Mouse (Mus musculus) gastrocnemius, adult 18-20 months (tissue): ENCODE results near the gene Gpha2. TPM values are rescaled to one million over a fixed set of nuclear protein-coding genes. Genes with fewer than 3 reads are reported as not detected.

Experiments
- DNase-seq: peaks from one replicate; pipeline ENCODE4 v3.0.0; 2021; ENCODE audit warnings: low spot score
- long read RNA-seq, 2 experiments: library from polyadenylated mRNA; stranded (forward); transcript quantifications; one replicate each; pipeline ENCODE4 v2.0.0; 2021
- total RNA-seq, 2 experiments: library from RNA; stranded (reverse); gene quantifications; 2 replicates each; pipeline ENCODE4 v1.2.3; 2021

The Gpha2 gene
- total RNA-seq, result not detected
- long read RNA-seq, experiment 1, result 0 reads
- long read RNA-seq, experiment 2, result 0 reads

GRCm38 (mm10) chr19:6226135-6226534 lies at the start of gene Gpha2:
Gpha2 (plus strand) TSS chr19:6226380.
- DNase-seq, result no peak

- DNase-seq, result no peak
Measured at GRCm38 (mm10) chr19:6178775-6179174, 47.4 kb upstream of the Gpha2 start.

- no peak for DNase-seq
Measured at GRCm38 (mm10) chr19:6181629-6182028, 44.6 kb upstream of the Gpha2 start.

- no peak for DNase-seq
Measured at GRCm38 (mm10) chr19:6182534-6182933, 43.6 kb upstream of the Gpha2 start.

GRCm38 (mm10) chr19:6184131-6184530 lies 42.0 kb upstream of the Gpha2 start, which contains the start of gene Majin:
Majin (plus strand) TSS chr19:6184388.
- no peak for DNase-seq

- no peak for DNase-seq
Measured at GRCm38 (mm10) chr19:6204265-6204664, 21.9 kb upstream of the Gpha2 start.

GRCm38 (mm10) chr19:6206716-6207115 lies 19.5 kb upstream of the Gpha2 start:
- no peak for DNase-seq

GRCm38 (mm10) chr19:6216046-6216705 lies 10.0 kb upstream of the Gpha2 start:
- no peak for DNase-seq

GRCm38 (mm10) chr19:6218606-6219005 lies 7.6 kb upstream of the Gpha2 start:
- DNase-seq, result no peak

GRCm38 (mm10) chr19:6226763-6227162 lies 583 bp downstream of the Gpha2 start:
- no peak for DNase-seq

- DNase-seq, result no peak
Measured at GRCm38 (mm10) chr19:6227864-6228263, 1.7 kb downstream of the Gpha2 start.

GRCm38 (mm10) chr19:6230411-6230810 lies 4.2 kb downstream of the Gpha2 start:
- peak; percentile 43 for DNase-seq

- DNase-seq, result no peak
Measured at GRCm38 (mm10) chr19:6231036-6231435, 4.9 kb downstream of the Gpha2 start.

- DNase-seq, result no peak
Measured at GRCm38 (mm10) chr19:6233647-6234046, 7.5 kb downstream of the Gpha2 start.

- no peak for DNase-seq
Measured at GRCm38 (mm10) chr19:6234337-6235083, 8.3 kb downstream of the Gpha2 start.

GRCm38 (mm10) chr19:6235084-6236052 lies 9.2 kb downstream of the Gpha2 start, which contains the start of gene Ppp2r5b:
Ppp2r5b (minus strand) TSS chr19:6235872.
- peak; percentile 97 for DNase-seq

- DNase-seq, result peak; percentile 94
Measured at GRCm38 (mm10) chr19:6236053-6236441, 9.9 kb downstream of the Gpha2 start.

GRCm38 (mm10) chr19:6236842-6237241 lies 10.7 kb downstream of the Gpha2 start:
- DNase-seq, result no peak

- DNase-seq, result no peak
Measured at GRCm38 (mm10) chr19:6238740-6239139, 12.6 kb downstream of the Gpha2 start.

- DNase-seq, result no peak
Measured at GRCm38 (mm10) chr19:6240136-6240535, 14.0 kb downstream of the Gpha2 start.

- no peak for DNase-seq
Measured at GRCm38 (mm10) chr19:6240725-6241124, 14.5 kb downstream of the Gpha2 start.
